Mouse (Mus musculus): Measurements from ENCODE around the gene Susd6. TPM values are rescaled to one million over a fixed set of nuclear protein-coding genes. Genes with fewer than 3 reads are reported as not detected.
A peak's percentile ranks its signal among the peaks of the same experiment; 100 is the strongest.

Susd6 gene
- total and polyA plus RNA-seq, 3 experiments: 29.6 to 135 (median 66.6) TPM

DNA sequence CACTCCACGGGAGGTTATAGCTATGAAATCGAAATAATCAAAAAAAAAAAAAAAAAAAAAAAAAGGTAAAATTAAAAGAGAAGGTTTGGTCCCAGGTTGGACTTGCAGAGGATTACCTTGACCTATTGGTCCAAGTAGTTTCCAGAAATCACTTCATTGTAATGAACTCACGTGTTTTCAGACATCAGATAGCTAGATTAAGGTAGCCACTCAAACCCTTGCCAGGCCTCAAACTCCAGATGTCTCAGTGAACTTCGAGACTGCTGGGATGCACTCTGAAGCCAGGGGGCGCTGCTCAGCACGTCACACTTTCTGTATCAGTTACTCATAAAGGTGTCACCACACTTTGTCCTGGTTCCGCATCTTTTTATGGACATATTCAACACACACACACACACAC is 127.5 kb downstream of the Susd6 start:
- no peak for ATAC-seq (ENCODE audit: extremely low read depth, insufficient number of reproducible peaks, low FRiP score, poor library complexity, severe bottlenecking)
- Histone ChIP-seq H3K4me3 (ENCODE audit: low read depth, low read length) (no peak overlapping the region), H3K27me3 (ENCODE audit: insufficient read depth, low read length) (peaks cover 20% of the 10 kb centered on the region), H3K9me3 (replicated peaks) (no peaks in the 10 kb centered on the region), H3K36me3 (replicated peaks) (no peaks in the 10 kb centered on the region), H3K4me1 (ENCODE audit: insufficient read depth, low read depth, low read length) (peaks cover 4% of the 10 kb centered on the region; the same call in 1 of the 2 replicates)
- no peak for DNase-seq (ENCODE audit: low spot score)
- TF ChIP-seq GATA1 (IDR thresholded peaks at IDR 0.05; ENCODE audit: borderline replicate concordance, low read length): no peak
- TF ChIP-seq GATA2 (IDR thresholded peaks at IDR 0.05; ENCODE audit: borderline replicate concordance, low read depth, low read length): no peak
- no peak for TF ChIP-seq POLR2AphosphoS5 (IDR thresholded peaks at IDR 0.05; ENCODE audit: insufficient replicate concordance, low read depth, low read length)
- no peak for TF ChIP-seq TAL1 (conservative IDR thresholded peaks at IDR 0.05; ENCODE audit: low read depth, low read length)
- TF ChIP-seq CTCF (IDR thresholded peaks at IDR 0.05; ENCODE audit: low read depth, low read length): peak; percentile 89

DNA sequence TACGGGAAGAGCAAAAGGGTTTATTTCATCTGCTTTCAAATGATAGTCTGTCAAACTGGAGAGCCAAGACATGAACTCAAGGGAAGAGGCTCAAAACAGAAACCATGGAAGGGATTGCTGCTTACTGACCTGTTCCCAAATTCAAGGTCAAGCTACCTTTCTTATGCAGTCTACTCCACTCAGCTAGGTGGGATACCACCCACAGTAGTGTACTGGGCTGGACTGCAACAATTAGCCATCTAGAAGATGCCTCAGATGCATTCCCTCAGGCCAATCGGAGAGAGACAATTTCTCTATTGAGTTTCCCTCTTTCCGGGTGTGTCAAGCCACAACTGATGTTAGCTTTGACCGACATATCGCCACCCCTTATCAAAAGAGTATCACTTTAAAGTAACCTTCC is 131.0 kb downstream of the Susd6 start:
- TF ChIP-seq CTCF (IDR thresholded peaks at IDR 0.05; ENCODE audit: low read depth, low read length) (no peak), TAL1 (conservative IDR thresholded peaks at IDR 0.05; ENCODE audit: low read depth, low read length) (no peak), GATA1 (IDR thresholded peaks at IDR 0.05; ENCODE audit: borderline replicate concordance, low read length) (no peak), GATA2 (IDR thresholded peaks at IDR 0.05; ENCODE audit: borderline replicate concordance, low read depth, low read length) (no peak), POLR2AphosphoS5 (IDR thresholded peaks at IDR 0.05; ENCODE audit: insufficient replicate concordance, low read depth, low read length) (no peak)
- H3K9me3 ChIP-seq (replicated peaks): no peaks in the 10 kb centered on the region
- DNase-seq (ENCODE audit: low spot score) (no peak), ATAC-seq (ENCODE audit: extremely low read depth, insufficient number of reproducible peaks, low FRiP score, poor library complexity, severe bottlenecking) (no peak)
- H3K4me1 ChIP-seq (ENCODE audit: insufficient read depth, low read depth, low read length): peaks cover 7% of the 10 kb centered on the region; the same call in 1 of the 2 replicates
- peaks cover 29% of the 10 kb centered on the region for H3K27me3 ChIP-seq (ENCODE audit: insufficient read depth, low read length)
- H3K36me3 ChIP-seq (replicated peaks): no peaks in the 10 kb centered on the region
- H3K4me3 ChIP-seq (ENCODE audit: low read depth, low read length): no peak overlapping the region

DNA sequence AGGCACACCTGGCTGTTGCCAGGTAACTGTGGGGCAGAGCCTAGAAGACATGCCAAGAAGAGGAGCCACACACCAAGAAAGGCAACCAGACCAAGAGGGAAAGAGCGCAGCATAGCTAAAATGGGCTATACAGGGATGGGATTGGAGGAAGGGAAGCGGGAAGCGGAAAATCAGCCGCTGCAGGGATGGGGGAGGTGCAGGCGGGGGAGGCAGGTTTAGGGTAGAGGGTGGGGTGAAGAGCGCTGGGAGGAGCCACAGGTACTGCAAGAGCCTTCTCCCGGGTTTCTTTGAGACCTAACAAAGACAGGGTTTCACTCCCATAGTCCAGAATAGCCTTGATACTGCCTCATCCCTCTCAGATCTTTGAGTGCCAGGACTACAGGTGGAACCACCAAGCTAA is 132.6 kb downstream of the Susd6 start:
- H3K4me3 ChIP-seq (ENCODE audit: low read depth, low read length): no peak overlapping the region
- H3K9me3 ChIP-seq (replicated peaks): no peaks in the 10 kb centered on the region
- no peak for TF ChIP-seq CTCF (IDR thresholded peaks at IDR 0.05; ENCODE audit: low read depth, low read length)
- TF ChIP-seq GATA2 (IDR thresholded peaks at IDR 0.05; ENCODE audit: borderline replicate concordance, low read depth, low read length): no peak
- TF ChIP-seq TAL1 (conservative IDR thresholded peaks at IDR 0.05; ENCODE audit: low read depth, low read length): no peak
- no peak for TF ChIP-seq POLR2AphosphoS5 (IDR thresholded peaks at IDR 0.05; ENCODE audit: insufficient replicate concordance, low read depth, low read length)
- no peak for TF ChIP-seq GATA1 (IDR thresholded peaks at IDR 0.05; ENCODE audit: borderline replicate concordance, low read length)
- no peaks in the 10 kb centered on the region for H3K36me3 ChIP-seq (replicated peaks)
- no peak for ATAC-seq (ENCODE audit: extremely low read depth, insufficient number of reproducible peaks, low FRiP score, poor library complexity, severe bottlenecking)
- H3K27me3 ChIP-seq (ENCODE audit: insufficient read depth, low read length): peaks cover 29% of the 10 kb centered on the region
- H3K4me1 ChIP-seq (ENCODE audit: insufficient read depth, low read depth, low read length): peaks cover 6% of the 10 kb centered on the region; the same call in 1 of the 2 replicates
- DNase-seq (ENCODE audit: low spot score): no peak

DNA sequence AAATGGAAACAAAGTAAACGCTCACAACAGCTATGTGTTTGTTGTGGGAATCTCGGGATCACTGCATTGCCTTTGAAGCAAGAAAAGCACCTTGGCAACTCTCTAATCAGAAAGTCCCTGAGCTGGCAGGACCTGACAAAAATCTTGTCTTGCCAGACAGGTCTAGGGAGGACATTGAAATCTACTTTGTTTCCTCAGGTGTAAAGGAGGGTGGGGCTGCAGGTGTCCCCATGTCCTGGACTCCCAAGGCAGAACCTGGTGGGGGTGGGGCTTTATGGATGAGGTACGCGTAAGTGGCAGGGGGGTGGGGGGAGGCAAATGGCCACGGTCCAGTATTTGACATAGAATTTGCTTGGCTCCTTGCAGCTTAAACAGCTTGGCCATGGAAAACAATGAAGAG is 133.3 kb downstream of the Susd6 start:
- ATAC-seq (ENCODE audit: extremely low read depth, insufficient number of reproducible peaks, low FRiP score, poor library complexity, severe bottlenecking): no peak
- Histone ChIP-seq H3K4me1 (ENCODE audit: insufficient read depth, low read depth, low read length) (peaks cover 3% of the 10 kb centered on the region; the same call in 1 of the 2 replicates), H3K4me3 (ENCODE audit: low read depth, low read length) (no peak overlapping the region), H3K27me3 (ENCODE audit: insufficient read depth, low read length) (peaks cover 36% of the 10 kb centered on the region), H3K9me3 (replicated peaks) (no peaks in the 10 kb centered on the region), H3K36me3 (replicated peaks) (no peaks in the 10 kb centered on the region)
- TF ChIP-seq CTCF (IDR thresholded peaks at IDR 0.05; ENCODE audit: low read depth, low read length) (no peak), GATA1 (IDR thresholded peaks at IDR 0.05; ENCODE audit: borderline replicate concordance, low read length) (no peak), POLR2AphosphoS5 (IDR thresholded peaks at IDR 0.05; ENCODE audit: insufficient replicate concordance, low read depth, low read length) (no peak), GATA2 (IDR thresholded peaks at IDR 0.05; ENCODE audit: borderline replicate concordance, low read depth, low read length) (no peak), TAL1 (conservative IDR thresholded peaks at IDR 0.05; ENCODE audit: low read depth, low read length) (no peak)
- DNase-seq (ENCODE audit: low spot score): no peak

DNA sequence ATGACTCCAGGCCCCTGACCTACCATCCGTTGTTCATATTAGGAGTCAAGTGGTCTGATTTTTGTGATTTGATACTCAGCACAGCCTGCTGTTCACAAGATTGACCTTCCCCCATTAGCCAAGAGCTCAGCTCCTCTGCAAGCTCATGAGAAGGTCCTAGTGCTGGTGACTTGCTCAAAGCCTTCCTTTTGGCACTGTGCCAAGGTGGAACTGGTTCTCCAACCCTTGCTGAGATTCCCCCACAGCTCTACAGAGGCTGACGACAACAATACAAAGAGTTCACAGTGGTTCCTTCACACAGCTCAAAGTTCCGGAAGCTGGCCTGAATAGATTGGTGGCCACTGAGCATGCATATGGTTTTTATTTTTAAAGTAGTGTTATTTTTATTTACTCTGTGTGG is 133.9 kb downstream of the Susd6 start:
- H3K4me1 ChIP-seq (ENCODE audit: insufficient read depth, low read depth, low read length): peaks cover 3% of the 10 kb centered on the region; the same call in 1 of the 2 replicates
- DNase-seq (ENCODE audit: low spot score): no peak
- no peak for ATAC-seq (ENCODE audit: extremely low read depth, insufficient number of reproducible peaks, low FRiP score, poor library complexity, severe bottlenecking)
- H3K4me3 ChIP-seq (ENCODE audit: low read depth, low read length): no peak overlapping the region
- H3K27me3 ChIP-seq (ENCODE audit: insufficient read depth, low read length): peaks cover 37% of the 10 kb centered on the region
- TF ChIP-seq GATA2 (IDR thresholded peaks at IDR 0.05; ENCODE audit: borderline replicate concordance, low read depth, low read length): no peak
- no peak for TF ChIP-seq POLR2AphosphoS5 (IDR thresholded peaks at IDR 0.05; ENCODE audit: insufficient replicate concordance, low read depth, low read length)
- TF ChIP-seq CTCF (IDR thresholded peaks at IDR 0.05; ENCODE audit: low read depth, low read length): no peak
- TF ChIP-seq TAL1 (conservative IDR thresholded peaks at IDR 0.05; ENCODE audit: low read depth, low read length): no peak
- TF ChIP-seq GATA1 (IDR thresholded peaks at IDR 0.05; ENCODE audit: borderline replicate concordance, low read length): no peak
- H3K9me3 ChIP-seq (replicated peaks): no peaks in the 10 kb centered on the region
- H3K36me3 ChIP-seq (replicated peaks): no peaks in the 10 kb centered on the region

DNA sequence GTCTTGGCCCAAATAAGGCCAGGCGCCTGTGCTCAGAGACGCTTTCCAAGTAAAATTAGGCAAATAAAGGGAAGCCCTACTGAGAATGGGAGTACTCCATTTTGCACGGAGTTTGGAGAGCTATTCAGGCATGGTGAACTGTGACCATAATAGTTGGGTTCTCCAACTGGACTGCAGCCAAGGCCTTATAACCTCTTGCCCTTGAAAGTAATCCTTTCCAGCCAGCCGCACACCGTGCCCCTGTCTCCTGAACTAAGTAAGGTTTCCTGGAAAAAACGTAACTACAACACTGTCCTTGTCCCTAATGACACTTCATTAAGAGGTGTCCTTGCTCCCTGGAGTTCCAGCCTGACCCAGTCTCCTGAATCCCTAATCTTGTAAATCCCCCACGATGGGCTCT is 135.6 kb downstream of the Susd6 start:
- ATAC-seq (ENCODE audit: extremely low read depth, insufficient number of reproducible peaks, low FRiP score, poor library complexity, severe bottlenecking) (no peak), DNase-seq (ENCODE audit: low spot score) (no peak)
- Histone ChIP-seq H3K4me3 (ENCODE audit: low read depth, low read length) (no peak overlapping the region), H3K27me3 (ENCODE audit: insufficient read depth, low read length) (peaks cover 27% of the 10 kb centered on the region), H3K4me1 (ENCODE audit: insufficient read depth, low read depth, low read length) (peaks cover 3% of the 10 kb centered on the region; the same call in 1 of the 2 replicates), H3K36me3 (replicated peaks) (no peaks in the 10 kb centered on the region), H3K9me3 (replicated peaks) (no peaks in the 10 kb centered on the region)
- TF ChIP-seq GATA2 (IDR thresholded peaks at IDR 0.05; ENCODE audit: borderline replicate concordance, low read depth, low read length): no peak

Measured in G1E (cell line).